Mouse (Mus musculus): ENCODE measurements around the gene Sgsm1. TPM values are rescaled to one million over a fixed set of nuclear protein-coding genes. Genes with fewer than 3 reads are reported as not detected.

The Sgsm1 gene
- total RNA-seq, 2 experiments from 2014 or later = 0.23 to 0.47 TPM

GRCm38 (mm10) chr5:113218617-113219235 is 91.9 kb downstream of the Sgsm1 start:
- peak overlapping the region; percentile 88 for H3K27ac ChIP-seq
- peak; percentile 58 for DNase-seq
- intact Hi-C loops (cut with DNase I) = no loop called here
- TF ChIP-seq CTCF (IDR thresholded peaks at IDR 0.05) = no peak
- H3K4me3 ChIP-seq = peak overlapping the region; percentile 91

- H3K27ac ChIP-seq = peak overlapping the region; percentile 73
- no peak for TF ChIP-seq CTCF (IDR thresholded peaks at IDR 0.05)
- intact Hi-C loops (cut with DNase I) = no loop called here
- no peak for DNase-seq
- H3K4me3 ChIP-seq = peak overlapping the region; percentile 29
Measured at GRCm38 (mm10) chr5:113217076-113217475, 93.5 kb downstream of the Sgsm1 start.

- H3K4me3 ChIP-seq = peak overlapping the region; percentile 29
- DNase-seq = peak; percentile 54
- intact Hi-C loops (cut with DNase I) = no loop called here
- peak overlapping the region; percentile 73 for H3K27ac ChIP-seq
- no peak for TF ChIP-seq CTCF (IDR thresholded peaks at IDR 0.05)
Measured at GRCm38 (mm10) chr5:113216328-113216960, 94.1 kb downstream of the Sgsm1 start.

- peak; percentile 59 for DNase-seq
- no peak for TF ChIP-seq CTCF (IDR thresholded peaks at IDR 0.05)
- H3K27ac ChIP-seq = peak overlapping the region; percentile 73
- H3K4me3 ChIP-seq = no peak overlapping the region
- intact Hi-C loops (cut with DNase I) = no loop called here
Measured at GRCm38 (mm10) chr5:113215610-113216011, 95.0 kb downstream of the Sgsm1 start.

- peak; percentile 63 for DNase-seq
- TF ChIP-seq CTCF (IDR thresholded peaks at IDR 0.05) = no peak
- intact Hi-C loops (cut with DNase I) = no loop called here
- Histone ChIP-seq H3K4me3 (peak overlapping the region; percentile 39), H3K27ac (peak overlapping the region; percentile 73)
Measured at GRCm38 (mm10) chr5:113214455-113214854, 96.1 kb downstream of the Sgsm1 start.

- Histone ChIP-seq H3K27ac (peak overlapping the region; percentile 73), H3K4me3 (peak overlapping the region; percentile 39)
- intact Hi-C loops (cut with DNase I) = no loop called here
- TF ChIP-seq CTCF (IDR thresholded peaks at IDR 0.05) = no peak
- no peak for DNase-seq
Measured at GRCm38 (mm10) chr5:113214041-113214440, 96.5 kb downstream of the Sgsm1 start.

- DNase-seq = no peak
- Histone ChIP-seq H3K27ac (peak overlapping the region; percentile 93), H3K4me3 (no peak overlapping the region)
- intact Hi-C loops (cut with DNase I) = no loop called here
- no peak for TF ChIP-seq CTCF (IDR thresholded peaks at IDR 0.05)
Measured at GRCm38 (mm10) chr5:113212156-113212835, 98.3 kb downstream of the Sgsm1 start.

- no peak for DNase-seq
- intact Hi-C loops (cut with DNase I) = no loop called here
- Histone ChIP-seq H3K27ac (peak overlapping the region; percentile 93), H3K4me3 (peak overlapping the region; percentile 48; the same call in 1 of the 2 replicates)
- TF ChIP-seq CTCF (IDR thresholded peaks at IDR 0.05) = no peak
Measured at GRCm38 (mm10) chr5:113210314-113210713, 100.3 kb downstream of the Sgsm1 start.

- H3K4me3 ChIP-seq = peak overlapping the region; percentile 48
- intact Hi-C loops (cut with DNase I) = no loop called here
- H3K27ac ChIP-seq = peak overlapping the region; percentile 93
- no peak for DNase-seq
- no peak for TF ChIP-seq CTCF (IDR thresholded peaks at IDR 0.05)
Measured at GRCm38 (mm10) chr5:113209898-113210297, 100.7 kb downstream of the Sgsm1 start.

GRCm38 (mm10) chr5:113209401-113209750 is 101.2 kb downstream of the Sgsm1 start:
- Histone ChIP-seq H3K4me3 (peak overlapping the region; percentile 48), H3K27ac (peak overlapping the region; percentile 93)
- no peak for DNase-seq
- TF ChIP-seq CTCF (IDR thresholded peaks at IDR 0.05) = no peak
- intact Hi-C loops (cut with DNase I) = no loop called here

GRCm38 (mm10) chr5:113208622-113209400 is 101.8 kb downstream of the Sgsm1 start:
- H3K4me3 ChIP-seq = peak overlapping the region; percentile 48
- peak; percentile 88 for DNase-seq
- no peak for TF ChIP-seq CTCF (IDR thresholded peaks at IDR 0.05)
- H3K27ac ChIP-seq = peak overlapping the region; percentile 93
- intact Hi-C loops (cut with DNase I) = no loop called here

- DNase-seq = peak; percentile 76
- H3K27ac ChIP-seq = peak overlapping the region; percentile 93
- intact Hi-C loops (cut with DNase I) = no loop called here
- no peak overlapping the region for H3K4me3 ChIP-seq
- no peak for TF ChIP-seq CTCF (IDR thresholded peaks at IDR 0.05)
Measured at GRCm38 (mm10) chr5:113208048-113208447, 102.5 kb downstream of the Sgsm1 start.

Data from gastrocnemius, adult 2 months (tissue).